11 mouse cellular contexts compared by ENCODE assay signal in genomic region chr1:191622801-191623200, GRCm38 (mm10). TPM values are rescaled to one million over a fixed set of nuclear protein-coding genes. Genes with fewer than 3 reads are reported as not detected.
DNase-seq lines count a peak whose midpoint lies in the region; ATAC-seq and TF ChIP-seq lines count a peak whose summit lies in the region.
"Had no signal": no experiment of that assay in that cellular context is flagged by ENCODE, and none has a peak within 500 bp of the region (broad histone marks: within the 10 kb centered on the region; RNA-seq: fewer than 3 reads in every experiment).

No protein-coding gene starts in this region.

- H3K27ac ChIP-seq in heart, adult 2 months, result peak overlapping the region; percentile 57
- no peak overlapping the region for H3K27ac ChIP-seq in heart, embryonic 11.5 days (ENCODE audit: low read depth, low read length)
- H3K27ac ChIP-seq in kidney, embryonic 15.5 days, result no peak overlapping the region
- H3K27ac ChIP-seq: midbrain, embryonic 15.5 days had no signal

- H3K79me2 ChIP-seq in heart, adult 2 months (replicated peaks; ENCODE audit: control insufficient read depth, insufficient read depth, low read length), result no peaks in the 10 kb centered on the region

- no peak overlapping the region for H3K4me3 ChIP-seq in heart, adult 2 months
- H3K4me3 ChIP-seq in heart, embryonic 11.5 days (ENCODE audit: low read depth, low read length), result no peak overlapping the region
- H3K4me3 ChIP-seq in kidney, embryonic 15.5 days (replicated peaks), result no peak overlapping the region
- H3K4me3 ChIP-seq: midbrain, embryonic 15.5 days had no signal

- TF ChIP-seq POLR2A in heart, adult 2 months (IDR thresholded peaks at IDR 0.05; ENCODE audit: insufficient read depth, low read depth, low read length), result no peak

- H3K4me1 ChIP-seq in heart, adult 2 months (ENCODE audit: control insufficient read depth, insufficient read depth, low read length), result no peaks in the 10 kb centered on the region; the same call in 1 of the 2 replicates
- H3K4me1 ChIP-seq in heart, embryonic 11.5 days (ENCODE audit: control insufficient read depth, insufficient read depth, low read length), result peaks cover 21% of the 10 kb centered on the region
- peaks cover 3% of the 10 kb centered on the region; the same call in 1 of the 2 replicates for H3K4me1 ChIP-seq in kidney, embryonic 15.5 days
- H3K4me1 ChIP-seq: midbrain, embryonic 15.5 days had no signal

- no peak for TF ChIP-seq CTCF in heart, adult 2 months (IDR thresholded peaks at IDR 0.05)

- ATAC-seq in heart, embryonic 11.5 days (replicated peaks; ENCODE audit: insufficient number of reproducible peaks, low FRiP score, low TSS enrichment), result no peak
- ATAC-seq in kidney, embryonic 15.5 days (replicated peaks; ENCODE audit: low FRiP score), result no peak
- ATAC-seq: midbrain, embryonic 15.5 days had no signal

- H3K9ac ChIP-seq in heart, adult 2 months (ENCODE audit: low read depth, low read length), result no peak overlapping the region
- no peak overlapping the region for H3K9ac ChIP-seq in heart, embryonic 11.5 days (ENCODE audit: low read depth, low read length)
- H3K9ac ChIP-seq in kidney, embryonic 15.5 days, result no peak overlapping the region
- H3K9ac ChIP-seq: midbrain, embryonic 15.5 days had no signal

- TF ChIP-seq EP300 in heart, adult 2 months (IDR thresholded peaks at IDR 0.05; ENCODE audit: insufficient read depth, low read depth, low read length), result peak; percentile 63

- no peak overlapping the region for H3K4me2 ChIP-seq in heart, embryonic 11.5 days
- H3K4me2 ChIP-seq in kidney, embryonic 15.5 days, result no peak overlapping the region
- H3K4me2 ChIP-seq: liver, embryonic 11.5 days; midbrain, embryonic 15.5 days had no signal

- WGBS in heart, adult 2 months, result 58% methylated on average over 8 of the region's 8 CpGs
- WGBS in heart, embryonic 11.5 days (ENCODE audit: insufficient replicate concordance), result 64% methylated on average over 8 of the region's 8 CpGs
- WGBS in kidney, embryonic 15.5 days, result 93% methylated on average over 8 of the region's 8 CpGs

- intact Hi-C loops in heart, adult 2 months (cut with DNase I), result loop anchor here (5.0 kb wide), 1 partner anchor 94 kb away; the partner anchor contains the start of gene Lpgat1
- intact Hi-C loops in left cerebral cortex, postnatal 4 days (cut with DNase I), result no loop called here

- DNase-seq in heart, adult 2 months, result peak; percentile 62 to 74
- peak; percentile 20 to 32 for DNase-seq in adrenal gland, postnatal 36 days
- DNase-seq in heart, adult 9 months (ENCODE audit: low spot score in 2 of 2), result peak; percentile 39 to 61
- DNase-seq in left cerebral cortex, postnatal 4 days, result peak; percentile 8
- DNase-seq in cerebellum, postnatal 4 days (ENCODE audit: low spot score in 2 of 2), result no peak
- DNase-seq: lung, postnatal 14 days; thymus, postnatal 25 days had no signal

- H3K27me3 ChIP-seq in heart, adult 2 months (ENCODE audit: control insufficient read depth, insufficient read depth, low read length), result no peaks in the 10 kb centered on the region
- no peaks in the 10 kb centered on the region for H3K27me3 ChIP-seq in heart, embryonic 11.5 days (ENCODE audit: control insufficient read depth, insufficient read depth, low read length)
- H3K27me3 ChIP-seq in kidney, embryonic 15.5 days, result no peaks in the 10 kb centered on the region
- H3K27me3 ChIP-seq: midbrain, embryonic 15.5 days had no signal

- H3K36me3 ChIP-seq in heart, adult 2 months (ENCODE audit: control insufficient read depth, insufficient read depth, low read length), result no peaks in the 10 kb centered on the region
- peaks cover 38% of the 10 kb centered on the region for H3K36me3 ChIP-seq in heart, embryonic 11.5 days (ENCODE audit: control insufficient read depth, insufficient read depth, low read length)
- H3K36me3 ChIP-seq in kidney, embryonic 15.5 days, result peaks cover 55% of the 10 kb centered on the region

- H3K9me3 ChIP-seq in heart, embryonic 11.5 days (replicated peaks; ENCODE audit: control insufficient read depth, low read length), result no peaks in the 10 kb centered on the region
- no peaks in the 10 kb centered on the region for H3K9me3 ChIP-seq in kidney, embryonic 15.5 days (replicated peaks)
- H3K9me3 ChIP-seq: midbrain, embryonic 15.5 days had no signal

RNA-seq across cellular contexts. Expression of gene Ints7, which starts 47.4 kb away (rescaled TPM):
- total RNA-seq in heart, adult 2 months (2021), result 10 to 100 TPM in 1 of 2 experiments, 1 to 10 TPM in 1; 9.5 to 11.2 TPM
- polyA plus RNA-seq in heart, adult 2 months (2012; rRNA removed), result 16.3 and 22.3 TPM in 2 replicates
- polyA plus RNA-seq in heart, embryonic 11.5 days (2014; fragmentation: Nextera tagmentation; extraction: Ambion mirVana), result 38.5 and 40.4 TPM in 2 replicates
- total RNA-seq in adrenal gland, postnatal 36 days (2021), result 10 to 100 TPM; 21.8 to 30.2 TPM
- 10 to 100 TPM; 38.6 to 39.5 TPM for total RNA-seq in left cerebral cortex, postnatal 4 days (2021)
- 65.2 and 71.2 TPM in 2 replicates for polyA plus RNA-seq in kidney, embryonic 15.5 days (2015; fragmentation: Nextera tagmentation; extraction: Ambion mirVana)

RNA-seq across cellular contexts. Expression of gene Dtl, which starts 47.5 kb away (rescaled TPM):
- under 1 TPM; 0.16 to 0.27 TPM for total RNA-seq in heart, adult 2 months (2021)
- 0.06 and 0.29 TPM in 2 replicates for polyA plus RNA-seq in heart, adult 2 months (2012; rRNA removed)
- 37.0 and 39.9 TPM in 2 replicates for polyA plus RNA-seq in heart, embryonic 11.5 days (2014; fragmentation: Nextera tagmentation; extraction: Ambion mirVana)
- total RNA-seq in adrenal gland, postnatal 36 days (2021), result 1 to 10 TPM; 2.1 to 2.5 TPM
- 1 to 10 TPM; 4.2 to 4.9 TPM for total RNA-seq in left cerebral cortex, postnatal 4 days (2021)
- 59.7 and 60.1 TPM in 2 replicates for polyA plus RNA-seq in kidney, embryonic 15.5 days (2015; fragmentation: Nextera tagmentation; extraction: Ambion mirVana)

Comparison
In these comparisons a context has a peak if more than half of its experiments do, and no peak if none do; other contexts are left out.
1. DNase-seq: peak in heart, adult 2 months (2 of 2), adrenal gland, postnatal 36 days (2 of 2), heart, adult 9 months (2 of 2) and left cerebral cortex, postnatal 4 days (single experiment); none in cerebellum, postnatal 4 days (0 of 2).